Mouse (Mus musculus): ENCODE measurements around the gene Medag. TPM values are rescaled to one million over a fixed set of nuclear protein-coding genes. Genes with fewer than 3 reads are reported as not detected.

Gene Medag
- total RNA-seq, 2 experiments from 2014 or later = not detected

- no peak for ATAC-seq (ENCODE audit: poor library complexity, severe bottlenecking)
These were observed 29.6 kb upstream of the Medag start for GRCm38 (mm10) chr5:149381948-149382347.

DNA sequence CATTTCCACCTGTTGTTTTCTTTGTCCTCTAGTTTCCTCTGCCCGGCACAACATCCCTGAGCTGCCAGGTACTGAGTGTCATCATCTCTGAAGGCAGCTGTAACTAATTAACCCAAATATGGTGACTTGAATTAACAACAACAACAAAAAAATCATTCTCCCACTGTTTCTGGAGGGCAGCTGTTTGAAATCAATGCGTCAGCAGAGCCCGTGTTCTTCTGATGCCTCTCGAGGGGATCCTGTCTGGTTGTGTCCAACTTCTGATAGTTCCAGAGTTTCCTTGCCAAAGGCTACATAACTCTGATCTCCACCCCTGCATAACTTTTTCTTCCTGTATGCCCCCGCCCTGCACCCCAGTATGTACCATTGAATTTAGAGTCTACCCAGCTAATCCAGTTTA lies 28.9 kb upstream of the Medag start:
- no peak for ATAC-seq (ENCODE audit: poor library complexity, severe bottlenecking)

DNA sequence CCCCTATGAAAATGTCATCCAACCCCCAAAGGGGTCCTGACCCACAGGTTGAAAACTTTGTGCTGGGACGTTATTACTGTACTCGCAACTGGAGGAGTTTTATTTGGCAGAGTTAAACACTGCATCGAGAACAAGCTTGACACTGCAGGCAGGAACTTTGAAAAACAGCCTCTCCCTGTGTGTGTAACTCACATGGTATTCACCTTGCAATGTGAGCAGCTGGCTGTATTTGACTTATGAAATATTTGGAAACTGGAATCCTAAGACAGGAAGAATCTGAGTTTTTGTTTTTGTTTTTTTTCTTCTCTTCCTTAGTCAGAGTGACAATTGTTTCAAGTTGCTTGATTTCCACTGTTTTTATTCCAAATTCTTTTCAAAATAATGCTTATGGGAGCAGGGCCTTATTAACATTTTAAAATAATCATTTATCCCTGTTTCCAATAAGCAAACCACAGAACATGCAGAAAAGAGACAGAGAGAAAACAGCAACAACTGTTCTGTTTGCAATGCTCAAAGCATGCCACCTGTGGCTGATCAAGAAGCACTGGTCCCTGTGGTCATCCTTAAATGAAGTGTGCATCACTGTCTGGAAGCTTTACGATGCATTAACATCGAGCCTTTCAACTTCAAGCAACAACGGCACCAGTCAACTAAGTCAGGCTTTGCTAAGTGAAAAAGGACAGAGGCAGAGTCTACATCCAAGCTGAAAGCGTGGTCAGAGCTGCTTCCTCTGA lies 26.2 kb upstream of the Medag start:
- no peak for ATAC-seq (ENCODE audit: poor library complexity, severe bottlenecking)

DNA sequence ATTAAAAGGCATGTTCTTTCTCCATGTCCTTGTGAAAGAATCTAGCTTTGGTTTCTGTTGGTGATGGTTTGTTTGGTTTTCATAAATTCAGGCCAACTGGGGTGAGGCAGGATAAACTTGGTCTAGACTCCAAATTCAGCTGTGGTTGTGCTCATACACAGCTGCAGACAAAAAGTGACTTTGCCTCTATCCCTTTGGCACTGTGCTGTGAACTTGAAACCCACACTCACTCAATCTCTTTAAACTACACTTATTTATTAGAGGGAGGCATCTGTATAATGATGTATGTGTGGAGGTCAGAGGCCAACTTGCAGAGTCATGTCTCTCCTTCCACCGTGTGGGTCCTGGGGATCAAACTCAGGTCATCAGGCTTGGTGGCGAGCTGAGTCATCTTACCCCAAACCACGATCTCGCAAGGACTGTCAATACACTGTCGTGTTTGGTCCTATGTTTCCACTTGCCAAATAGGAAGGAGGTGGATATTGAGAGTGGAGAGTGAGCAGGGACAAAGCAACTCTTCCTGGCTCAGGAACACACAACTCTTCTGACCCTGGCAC lies 25.2 kb upstream of the Medag start:
- ATAC-seq (ENCODE audit: poor library complexity, severe bottlenecking) = no peak

DNA sequence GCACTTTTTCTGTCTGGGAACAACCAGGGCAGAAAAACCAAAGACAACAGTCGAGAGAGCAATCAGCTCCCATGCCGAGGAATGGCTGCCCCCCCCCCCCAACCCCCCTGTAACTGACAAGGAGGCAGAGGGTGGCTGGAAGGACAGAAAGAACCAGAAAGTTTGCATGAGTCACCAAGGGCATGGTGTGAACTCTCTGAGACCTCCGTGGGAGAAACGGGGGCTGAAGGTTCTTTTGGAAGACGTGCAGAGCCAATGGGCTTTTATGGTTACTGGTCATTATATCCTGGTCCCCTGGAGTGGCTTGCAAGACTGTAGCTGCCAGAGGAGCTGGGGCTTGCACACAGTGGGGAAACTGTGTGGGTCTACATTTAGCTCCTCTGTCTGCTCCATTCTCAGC lies 22.6 kb upstream of the Medag start:
- no peak for ATAC-seq (ENCODE audit: poor library complexity, severe bottlenecking)

DNA sequence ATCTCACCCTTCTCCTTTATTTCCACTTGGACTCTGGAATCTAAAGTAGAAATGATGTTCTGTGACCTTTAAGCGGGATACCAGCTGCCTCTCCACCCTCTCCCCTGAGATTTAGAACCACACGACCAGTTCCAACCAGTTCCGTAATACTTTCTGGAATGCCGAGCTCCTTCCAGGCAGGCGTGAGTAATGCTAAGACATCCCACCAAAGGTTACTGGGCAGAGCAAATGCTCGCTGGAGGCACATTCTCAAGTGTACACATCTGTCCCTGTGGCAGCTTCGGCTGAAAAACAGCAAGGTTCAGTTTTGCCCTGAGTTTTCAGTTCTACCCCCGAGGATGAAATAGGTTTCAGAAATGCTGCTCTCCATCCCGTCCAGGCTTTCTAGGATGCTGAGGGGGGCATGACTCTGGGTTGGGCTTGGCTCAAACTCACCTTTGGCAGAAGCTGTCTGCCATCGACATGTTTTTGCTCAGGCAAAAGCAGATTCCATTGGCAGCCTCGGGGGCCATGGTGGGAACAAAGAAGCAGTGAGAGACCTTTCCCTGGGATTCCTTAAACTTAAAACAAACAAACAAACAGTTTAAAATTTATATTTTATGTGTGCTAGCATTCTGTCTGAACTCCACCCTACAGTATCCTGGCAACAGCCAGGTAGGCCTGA lies 21.9 kb upstream of the Medag start:
- no peak for ATAC-seq (ENCODE audit: poor library complexity, severe bottlenecking)

GRCm38 (mm10) chr5:149391574-149392375 lies 19.8 kb upstream of the Medag start:
- no peak for ATAC-seq (ENCODE audit: poor library complexity, severe bottlenecking)

- no peak for ATAC-seq (ENCODE audit: poor library complexity, severe bottlenecking)
These were observed 19.0 kb upstream of the Medag start for GRCm38 (mm10) chr5:149392420-149392988.

- no peak for ATAC-seq (ENCODE audit: poor library complexity, severe bottlenecking)
These were observed 10.0 kb upstream of the Medag start for GRCm38 (mm10) chr5:149401446-149401975.

GRCm38 (mm10) chr5:149402029-149402428 lies 9.5 kb upstream of the Medag start:
- no peak for ATAC-seq (ENCODE audit: poor library complexity, severe bottlenecking)

DNA sequence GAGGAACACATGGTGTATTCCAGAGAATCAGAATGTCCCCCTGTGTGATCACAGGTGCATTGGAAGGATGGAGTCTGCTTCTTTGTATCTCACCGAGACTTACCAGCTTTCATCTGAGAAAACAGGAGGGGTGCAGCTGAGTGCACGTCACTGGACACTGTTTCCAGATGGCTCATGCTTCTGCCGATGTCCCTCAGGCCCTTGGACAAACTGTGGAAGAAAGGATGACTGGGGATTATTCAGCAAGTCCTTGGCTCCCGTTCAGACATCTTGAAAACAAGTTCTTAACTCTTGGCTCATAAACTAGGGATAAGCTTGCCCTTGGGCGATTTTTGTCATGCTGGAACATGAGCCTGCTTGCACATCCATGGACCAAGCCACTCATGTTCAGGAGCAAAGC lies 8.2 kb upstream of the Medag start:
- ATAC-seq (ENCODE audit: poor library complexity, severe bottlenecking) = no peak

GRCm38 (mm10) chr5:149404710-149405109 lies 6.8 kb upstream of the Medag start:
- no peak for ATAC-seq (ENCODE audit: poor library complexity, severe bottlenecking)

GRCm38 (mm10) chr5:149406791-149407276 lies 4.7 kb upstream of the Medag start:
- no peak for ATAC-seq (ENCODE audit: poor library complexity, severe bottlenecking)

DNA sequence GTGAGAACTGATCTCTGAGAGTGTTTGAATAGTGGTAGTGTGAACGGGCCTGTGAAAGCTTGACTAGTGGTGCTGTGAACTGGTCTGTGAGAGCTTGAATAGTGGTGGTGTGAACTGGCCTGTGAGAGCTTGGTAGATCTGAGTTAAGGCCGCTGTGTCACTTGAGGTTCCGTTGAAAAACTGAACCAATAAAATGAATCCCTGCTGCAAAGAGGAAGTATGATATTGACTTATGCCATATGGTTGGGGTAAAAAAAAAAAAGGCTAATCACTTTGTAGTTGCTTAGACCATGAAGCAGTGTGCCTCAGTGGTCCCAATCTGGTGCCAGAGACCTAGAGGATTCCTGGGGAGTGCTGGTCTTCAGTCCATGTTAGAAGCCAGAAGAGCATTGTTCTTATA lies 2.0 kb upstream of the Medag start:
- no peak for ATAC-seq (ENCODE audit: poor library complexity, severe bottlenecking)

GRCm38 (mm10) chr5:149412194-149412575 lies 636 bp downstream of the Medag start:
- no peak for ATAC-seq (ENCODE audit: poor library complexity, severe bottlenecking)

DNA sequence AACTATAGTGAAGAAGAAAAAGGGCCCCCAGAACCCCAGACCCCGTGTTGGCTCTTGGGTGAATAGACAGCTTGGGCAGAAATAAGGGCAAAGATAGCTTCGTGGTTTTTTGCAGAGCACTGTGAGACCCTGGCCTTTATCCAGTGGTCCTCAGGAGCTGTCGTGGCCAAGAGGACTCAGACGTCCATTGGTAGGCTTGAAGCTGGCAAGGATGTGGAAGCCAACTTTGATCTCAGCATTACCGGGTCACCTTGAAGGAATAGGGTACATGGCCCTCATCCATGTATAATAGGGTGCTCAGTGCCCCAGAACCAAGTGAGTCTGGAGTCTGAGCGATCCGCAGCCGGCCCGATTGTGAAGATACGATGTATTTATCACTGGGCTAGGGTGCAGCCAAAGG lies 1.1 kb downstream of the Medag start:
- no peak for ATAC-seq (ENCODE audit: poor library complexity, severe bottlenecking)

- ATAC-seq (ENCODE audit: poor library complexity, severe bottlenecking) = no peak
These were observed 3.0 kb downstream of the Medag start for GRCm38 (mm10) chr5:149414369-149415167.

- ATAC-seq (ENCODE audit: poor library complexity, severe bottlenecking) = no peak
These were observed 5.8 kb downstream of the Medag start for GRCm38 (mm10) chr5:149417381-149417780.

DNA sequence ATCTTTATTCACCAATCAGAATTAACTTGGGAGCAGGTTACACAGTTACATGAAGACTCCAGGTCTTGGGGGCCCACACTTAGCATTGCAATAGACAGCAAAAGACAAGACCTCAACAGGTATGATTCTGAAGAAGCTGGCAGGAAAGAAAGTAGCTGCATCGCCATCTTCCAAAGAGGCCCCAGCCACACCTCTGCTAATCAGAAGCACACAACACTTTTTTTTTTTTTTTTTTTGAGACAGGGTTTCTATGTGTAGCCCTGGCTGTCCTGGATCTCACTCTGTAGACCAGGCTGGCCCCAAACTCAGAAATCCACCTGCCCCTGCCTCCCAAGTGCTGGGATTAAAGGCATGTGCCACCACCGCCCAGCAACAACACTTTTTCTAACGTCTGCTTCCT lies 15.0 kb downstream of the Medag start:
- ATAC-seq (ENCODE audit: poor library complexity, severe bottlenecking) = no peak

Measured in megakaryocyte, adult 5-6 weeks (primary cell).